Mouse (Mus musculus): ENCODE measurements around the gene Pxmp2.

Gene Pxmp2

GRCm38 (mm10) chr5:110230780-110231461, 55.1 kb downstream of the Pxmp2 start, which contains the start of gene Ankle2:
Gene Ankle2, plus strand, starts transcription at chr5:110231004.
- peak; percentile 98 for DNase-seq (ENCODE audit: low read depth, low spot score)

GRCm38 (mm10) chr5:110230401-110230779, 55.6 kb downstream of the Pxmp2 start:
- DNase-seq (ENCODE audit: low read depth, low spot score): no peak

- peak; percentile 95 for DNase-seq (ENCODE audit: low read depth, low spot score)
These were observed 58.6 kb downstream of the Pxmp2 start for GRCm38 (mm10) chr5:110227336-110227883.

GRCm38 (mm10) chr5:110225056-110225455, 60.9 kb downstream of the Pxmp2 start:
- DNase-seq (ENCODE audit: low read depth, low spot score): no peak
